Mouse (Mus musculus) fibroblast of lung, adult 2 months (primary cell): Measurements from ENCODE around the gene Cgrrf1.

Experiments used
- DNase-seq: peaks from one replicate; pipeline ENCODE4 v3.0.0-alpha.2; 2011; ENCODE audit warnings: low read depth

Cgrrf1 gene

DNA sequence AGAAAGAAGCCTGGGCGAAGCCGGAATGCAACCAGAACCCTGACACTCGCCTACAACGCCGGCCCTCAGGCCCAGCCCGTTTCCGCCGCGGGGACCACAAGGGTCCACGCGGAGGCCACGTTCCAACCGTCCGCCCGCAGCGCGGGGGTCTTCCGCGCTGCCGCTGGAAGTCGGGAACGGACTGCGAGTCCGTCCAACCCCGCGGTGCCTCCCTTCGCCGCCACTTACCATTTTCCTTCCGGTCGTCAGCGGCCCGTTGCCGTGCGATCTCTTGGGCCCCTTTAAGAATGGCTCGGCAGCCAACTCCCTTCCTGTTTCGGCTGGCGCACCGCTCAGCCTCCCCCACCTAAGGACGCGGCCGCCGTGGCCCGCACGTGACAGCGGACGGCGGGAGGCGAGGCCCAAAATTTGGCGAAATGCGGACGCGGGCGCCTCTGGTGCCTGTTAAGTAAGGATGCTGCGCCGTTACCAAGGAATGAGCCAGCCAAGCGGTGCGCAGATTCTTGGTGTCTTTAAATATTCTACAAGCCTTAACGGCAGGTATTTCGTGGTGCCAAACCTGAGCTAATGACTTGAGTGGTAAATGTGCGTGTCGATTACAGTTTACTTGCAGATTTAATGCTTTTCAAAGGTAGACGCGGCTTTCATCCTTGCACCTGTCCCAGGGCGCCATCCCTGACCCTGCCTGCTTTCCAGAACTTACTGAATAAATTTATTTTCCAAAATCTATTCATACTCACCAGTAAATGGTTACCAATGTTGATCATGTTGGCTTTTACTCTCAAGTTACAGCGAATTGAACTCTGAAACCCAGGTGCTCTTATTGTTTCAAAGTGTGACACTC is 9.8 kb upstream of the Cgrrf1 start, which contains the start of gene Gmfb:
Gene Gmfb (minus strand): TSS at position 370 of the 844 bp plus-strand sequence.
- DNase-seq = peak; percentile 81

DNA sequence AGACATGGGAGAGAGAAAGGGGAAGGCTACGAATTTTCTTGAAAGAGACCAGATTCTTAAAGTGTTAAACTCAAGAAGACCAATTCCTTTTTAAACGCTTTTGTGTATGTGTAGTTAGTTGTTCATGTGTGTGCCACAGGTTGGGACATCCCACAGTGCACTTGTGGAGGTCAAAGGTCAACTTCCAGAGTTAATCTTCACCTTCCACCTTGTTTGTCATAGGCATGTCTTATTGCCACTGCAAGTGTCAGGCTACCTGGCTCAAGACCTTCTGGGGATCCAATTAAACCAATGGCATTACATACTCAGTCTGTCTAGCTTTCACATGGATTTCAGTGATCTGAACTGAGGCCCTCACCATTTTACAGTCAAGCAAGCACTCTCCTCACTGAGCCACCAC is 7.9 kb upstream of the Cgrrf1 start:
- no peak for DNase-seq

DNA sequence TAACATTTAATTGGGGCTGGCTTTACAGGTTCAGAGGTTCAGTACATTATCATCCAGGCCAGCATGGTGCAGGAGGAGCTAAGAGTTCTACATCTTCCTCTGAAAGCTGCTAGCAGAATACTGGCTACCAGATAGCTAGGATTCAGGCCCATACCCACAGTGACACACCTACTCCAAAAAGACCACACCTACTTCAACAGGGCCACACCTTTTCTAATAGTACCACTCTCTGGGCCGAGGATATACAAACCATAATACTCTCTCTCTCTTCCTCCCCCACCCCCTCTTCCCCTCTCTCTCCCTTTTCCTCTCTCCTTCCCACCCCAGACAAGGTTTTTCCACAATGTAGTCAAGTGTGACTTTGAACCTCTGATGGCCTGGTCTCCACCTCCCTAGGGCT is 4.5 kb upstream of the Cgrrf1 start:
- no peak for DNase-seq

DNA sequence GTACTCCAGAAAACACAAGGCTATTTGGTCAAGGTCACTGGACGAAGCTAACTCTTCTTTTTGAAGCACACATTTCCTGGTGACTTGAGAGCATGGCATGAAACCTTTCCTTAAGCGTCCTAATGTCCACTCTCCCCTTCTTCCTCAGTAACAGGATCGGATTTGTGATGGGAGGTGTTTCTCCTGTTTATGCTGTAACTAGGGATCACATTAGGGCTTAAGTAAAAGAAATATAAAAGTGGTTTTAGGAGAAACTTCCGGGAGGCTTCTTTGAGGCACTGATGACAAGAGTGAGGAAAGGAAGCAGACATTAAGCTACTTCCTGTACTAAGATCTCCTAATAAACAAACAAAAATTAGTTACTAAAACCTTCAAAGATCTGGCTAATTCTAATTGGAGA is 630 bp upstream of the Cgrrf1 start:
- DNase-seq = no peak

DNA sequence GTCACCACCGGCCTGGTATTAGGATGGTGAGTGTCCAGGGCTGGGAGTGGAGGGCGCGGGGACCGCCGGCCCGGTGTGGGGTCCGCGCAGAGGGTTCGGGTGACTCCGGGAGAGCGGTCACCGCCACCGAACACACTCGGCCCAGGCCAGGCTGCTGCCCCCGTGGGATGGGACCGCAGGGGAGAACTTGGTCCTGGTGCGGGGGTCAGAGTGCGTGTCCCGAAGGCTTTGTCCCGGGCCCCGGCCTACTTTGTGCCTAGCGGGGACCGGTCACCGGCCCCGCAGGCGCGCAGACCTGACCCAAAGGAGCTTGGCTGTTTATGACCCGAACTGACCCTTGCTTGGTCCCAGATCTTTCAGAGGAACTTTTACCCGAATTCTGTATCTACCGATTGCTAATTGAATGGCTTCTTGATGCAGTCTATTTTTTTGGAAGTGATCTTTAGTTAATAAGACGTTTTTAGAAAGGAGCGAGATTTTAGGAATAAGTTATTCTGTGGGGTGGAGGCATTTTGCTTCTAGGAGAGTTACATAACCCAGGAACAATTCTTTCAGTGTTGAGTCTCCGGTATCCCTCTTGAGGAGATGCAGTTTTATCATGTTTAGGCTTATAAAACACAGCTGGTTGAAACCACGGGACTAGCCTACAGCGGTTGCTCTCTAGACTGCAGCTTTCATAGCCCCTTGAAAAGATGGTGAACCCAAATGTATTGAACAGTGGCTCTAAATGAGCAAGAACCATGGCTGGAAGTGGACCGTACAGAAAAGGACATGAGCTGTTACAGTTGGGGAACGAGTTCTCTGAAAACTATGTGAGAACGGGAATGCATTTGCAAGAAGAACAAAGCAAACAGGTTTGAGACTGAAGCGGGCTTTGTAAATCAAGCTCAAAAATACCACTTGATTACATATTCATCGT is 688 bp downstream of the Cgrrf1 start:
- no peak for DNase-seq

DNA sequence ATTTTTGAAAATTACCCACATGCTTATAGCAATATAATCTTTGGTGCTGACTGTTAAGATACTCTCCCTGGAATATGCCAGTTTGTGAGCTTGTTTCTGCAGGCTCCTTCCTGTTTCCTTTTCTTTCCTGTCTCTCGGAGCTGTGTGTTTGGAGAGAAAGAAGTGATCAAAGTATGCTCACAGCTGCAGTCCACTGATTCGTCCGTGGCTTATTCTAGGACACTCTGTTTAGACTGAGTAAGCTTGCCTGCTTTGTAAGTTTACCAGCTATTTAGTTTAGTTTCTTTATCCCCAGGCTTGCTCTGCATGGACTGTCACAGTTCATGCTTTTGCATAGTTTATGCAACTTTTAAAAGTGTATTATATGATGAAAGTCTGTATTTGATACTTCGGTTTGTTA is 7.4 kb downstream of the Cgrrf1 start:
- DNase-seq = no peak

DNA sequence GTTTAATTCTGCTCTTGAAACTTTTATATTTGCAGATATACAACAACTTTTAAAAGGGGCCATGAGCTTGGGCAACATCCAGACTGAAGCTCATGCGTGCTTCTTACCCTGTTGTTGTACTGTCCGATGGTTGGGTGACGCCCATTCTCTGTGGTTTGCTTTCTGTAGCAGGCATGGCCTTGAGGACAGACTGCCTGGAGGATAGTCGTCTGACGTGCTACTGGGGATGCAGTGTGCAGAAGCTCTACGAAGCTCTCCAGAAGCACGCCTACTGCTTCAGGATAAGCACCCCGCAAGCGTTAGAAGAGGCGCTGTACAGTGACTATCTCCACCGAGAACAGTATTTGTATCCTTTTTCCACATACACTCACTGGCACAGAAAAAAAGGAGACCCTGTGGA is 13.8 kb downstream of the Cgrrf1 start:
- no peak for DNase-seq

DNA sequence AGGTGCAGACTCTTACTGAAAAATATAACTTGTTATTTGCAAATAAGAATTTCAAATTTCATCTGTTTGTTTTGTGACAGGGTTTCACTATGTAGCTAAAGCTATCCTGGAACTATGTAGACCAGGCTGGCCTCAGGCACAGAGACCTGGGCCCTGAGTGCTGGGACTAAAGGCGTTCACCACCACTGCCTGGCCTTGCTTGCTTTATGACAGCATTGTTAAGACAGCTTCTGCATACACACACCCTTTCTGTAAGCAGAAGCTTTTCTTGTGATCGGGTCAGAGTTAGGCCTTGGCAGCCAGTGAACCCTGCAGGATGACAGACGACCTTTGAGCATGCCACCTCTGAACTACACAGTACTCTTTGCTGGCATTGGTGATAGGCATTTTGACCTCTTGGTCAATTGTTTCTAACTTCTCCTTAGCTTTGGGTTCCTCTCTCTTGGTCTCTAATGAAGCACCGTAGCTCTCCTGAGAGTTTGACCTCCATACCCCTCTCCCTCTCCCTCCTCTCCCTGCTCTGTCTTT is 16.2 kb downstream of the Cgrrf1 start:
- no peak for DNase-seq

DNA sequence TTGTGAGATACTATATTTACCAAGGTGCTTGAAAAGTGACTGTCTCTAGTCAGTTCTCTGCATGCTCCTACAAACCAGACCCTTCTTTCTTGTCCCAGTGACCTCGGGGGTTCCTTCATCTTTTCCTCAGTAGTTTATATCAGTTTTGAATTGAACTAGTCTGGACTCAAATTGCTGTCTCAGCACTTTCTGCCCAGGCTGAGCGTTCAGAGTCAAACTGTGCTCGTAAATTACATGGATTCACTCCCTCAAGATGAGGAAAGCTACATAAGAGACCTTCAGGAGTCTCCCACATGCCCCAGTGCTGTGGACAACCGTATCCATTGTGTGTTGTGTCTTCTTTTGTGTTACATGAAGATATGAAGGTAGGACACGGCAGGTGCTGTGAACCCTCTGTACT is 16.8 kb downstream of the Cgrrf1 start:
- DNase-seq = no peak

DNA sequence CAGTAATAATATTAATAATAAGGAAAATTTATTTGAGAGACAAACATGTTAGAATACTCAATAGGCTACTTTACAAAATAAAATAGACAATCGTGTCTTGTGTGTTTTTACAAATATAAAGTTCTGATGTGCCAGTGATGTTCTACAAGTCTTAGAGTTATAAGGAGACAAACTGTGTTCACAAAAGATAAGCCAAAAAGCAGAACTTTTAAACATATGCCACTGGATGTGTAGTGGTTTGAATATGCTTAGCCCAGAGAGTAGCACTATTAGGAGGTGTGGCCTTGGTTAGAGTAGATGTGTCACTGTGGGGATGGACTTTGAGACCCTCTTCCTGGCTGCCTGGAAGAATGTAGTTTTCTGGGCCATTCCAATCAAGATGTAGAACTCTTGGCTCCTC is 17.8 kb downstream of the Cgrrf1 start:
- no peak for DNase-seq

DNA sequence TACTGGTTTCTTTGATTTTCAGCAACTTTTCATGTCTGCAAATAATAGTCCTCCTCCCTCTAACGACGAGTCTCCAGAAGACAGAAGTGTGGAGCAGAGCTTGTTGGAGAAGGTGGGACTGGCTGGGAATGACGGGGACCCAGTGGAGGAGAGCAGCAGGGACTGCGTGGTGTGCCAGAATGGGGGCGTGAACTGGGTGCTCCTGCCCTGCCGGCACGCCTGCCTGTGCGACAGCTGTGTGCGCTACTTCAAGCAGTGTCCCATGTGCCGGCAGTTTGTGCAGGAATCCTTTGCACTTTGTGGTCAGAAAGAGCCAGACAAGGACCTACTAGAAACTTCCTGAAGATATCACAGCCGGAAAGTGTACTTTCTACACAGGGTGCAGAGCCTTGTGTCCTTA is 21.8 kb downstream of the Cgrrf1 start:
- DNase-seq = no peak

DNA sequence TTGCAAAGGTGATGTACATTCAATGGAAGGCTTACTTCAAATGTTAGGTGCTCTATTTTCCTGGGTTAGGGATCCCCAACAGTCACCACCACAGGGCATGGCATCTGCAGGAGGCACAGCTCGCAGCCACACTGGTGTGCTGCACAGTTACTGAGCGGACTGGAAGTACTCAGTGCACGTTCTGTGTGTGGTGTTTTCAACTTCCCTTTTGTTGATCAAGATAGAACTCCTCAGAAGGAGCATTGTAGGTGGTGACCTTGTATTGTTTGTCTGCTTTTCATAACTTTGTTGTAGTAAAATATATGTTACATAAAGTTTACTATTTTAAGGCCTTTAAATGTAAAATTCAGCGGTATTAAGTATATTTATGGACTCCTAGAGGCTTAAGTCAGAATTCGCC is 31.0 kb downstream of the Cgrrf1 start:
- DNase-seq = no peak

DNA sequence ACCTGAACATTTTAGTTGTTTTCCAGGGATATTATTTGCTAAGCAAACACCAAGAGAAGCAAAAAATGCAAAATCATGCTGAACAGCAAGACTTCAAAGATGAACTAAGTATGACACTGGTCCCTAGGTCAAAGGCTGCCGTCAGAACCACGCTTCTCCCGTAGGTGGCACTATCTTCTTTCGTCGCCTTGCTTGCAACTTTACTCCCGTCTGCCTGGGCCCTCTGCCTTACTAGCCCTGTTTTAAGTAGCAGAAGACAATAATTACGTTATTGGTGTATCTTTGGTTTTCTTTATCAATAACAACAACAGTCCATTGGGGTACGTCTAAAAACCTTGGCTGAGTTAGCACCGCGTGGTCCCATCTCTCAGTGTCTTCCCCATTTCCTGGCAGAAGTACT is 49.0 kb downstream of the Cgrrf1 start:
- DNase-seq = peak; percentile 49

DNA sequence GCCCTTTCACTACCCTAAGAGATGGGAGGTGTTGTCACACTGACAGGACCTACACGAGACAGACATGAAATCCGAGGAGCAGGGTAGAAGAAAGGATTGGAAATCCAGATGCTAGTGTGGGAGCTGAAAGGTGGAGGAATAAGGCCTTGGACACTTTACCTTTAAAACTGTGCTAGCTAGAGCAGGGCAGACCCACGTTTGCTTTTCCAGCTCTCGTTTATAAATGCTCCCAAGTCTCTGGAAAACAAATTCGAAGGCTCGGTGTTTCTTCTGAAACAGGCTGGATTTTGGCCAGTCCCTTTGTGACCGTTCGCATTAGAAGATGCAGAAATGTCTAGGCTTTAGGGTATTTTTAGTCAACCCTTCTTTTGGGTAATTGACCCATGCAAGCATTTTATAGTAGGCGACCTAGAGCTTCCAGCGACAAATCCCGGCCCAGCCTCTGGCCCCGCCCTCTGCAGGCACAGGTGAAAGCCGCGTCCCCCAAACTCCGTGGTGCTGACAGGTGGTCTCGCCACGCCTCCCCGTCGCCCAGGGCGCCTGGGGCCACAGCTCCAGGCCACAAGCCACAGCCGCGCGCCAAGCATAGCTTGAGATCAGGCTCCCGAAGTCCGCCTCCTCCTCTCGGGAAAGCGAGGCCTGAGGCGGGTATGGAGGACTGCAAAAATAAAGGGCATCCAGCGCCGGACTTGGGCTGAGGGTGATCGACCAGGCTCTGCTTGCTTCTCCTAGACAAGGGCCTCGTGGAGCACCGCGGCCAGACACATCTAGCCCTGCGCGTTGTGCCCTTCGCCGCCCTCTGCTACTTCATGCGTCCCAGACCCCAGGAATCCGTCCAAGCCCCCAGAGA is 49.9 kb downstream of the Cgrrf1 start:
- no peak for DNase-seq

DNA sequence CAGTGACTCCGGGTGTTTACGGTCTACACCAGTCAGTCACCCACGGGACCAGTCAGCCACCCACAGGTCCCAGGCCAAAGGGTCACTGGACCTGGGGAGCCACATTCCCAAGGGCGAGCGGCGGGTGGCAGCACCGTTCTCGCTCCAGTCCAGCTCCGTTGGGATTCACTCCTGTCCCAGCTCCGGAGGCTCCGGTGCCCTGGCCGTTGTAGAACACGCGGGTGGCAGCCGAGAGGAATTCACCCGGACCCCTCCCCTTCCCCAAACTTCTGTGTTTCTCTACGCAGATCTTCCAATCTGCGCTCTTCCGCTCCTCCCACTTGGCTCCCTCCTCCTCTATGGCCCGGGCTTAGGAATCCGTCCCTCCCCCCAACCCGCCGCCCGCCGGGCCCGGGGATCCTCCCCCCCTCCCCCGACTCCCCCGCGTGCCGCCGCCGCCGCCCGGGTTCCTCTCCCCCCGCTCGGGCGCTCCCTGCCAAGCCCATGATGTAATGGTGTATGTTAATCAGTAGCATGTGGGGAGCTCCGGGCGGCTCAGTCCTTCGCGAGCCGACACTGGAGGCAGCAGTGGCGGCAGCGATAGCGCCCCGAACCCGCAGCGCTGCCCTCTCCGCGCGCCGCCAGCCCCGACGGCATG is 50.6 kb downstream of the Cgrrf1 start, which contains the start of gene Samd4:
Gene Samd4 (plus strand): TSS at position 424 of the 637 bp plus-strand sequence.
- peak; percentile 64 for DNase-seq

DNA sequence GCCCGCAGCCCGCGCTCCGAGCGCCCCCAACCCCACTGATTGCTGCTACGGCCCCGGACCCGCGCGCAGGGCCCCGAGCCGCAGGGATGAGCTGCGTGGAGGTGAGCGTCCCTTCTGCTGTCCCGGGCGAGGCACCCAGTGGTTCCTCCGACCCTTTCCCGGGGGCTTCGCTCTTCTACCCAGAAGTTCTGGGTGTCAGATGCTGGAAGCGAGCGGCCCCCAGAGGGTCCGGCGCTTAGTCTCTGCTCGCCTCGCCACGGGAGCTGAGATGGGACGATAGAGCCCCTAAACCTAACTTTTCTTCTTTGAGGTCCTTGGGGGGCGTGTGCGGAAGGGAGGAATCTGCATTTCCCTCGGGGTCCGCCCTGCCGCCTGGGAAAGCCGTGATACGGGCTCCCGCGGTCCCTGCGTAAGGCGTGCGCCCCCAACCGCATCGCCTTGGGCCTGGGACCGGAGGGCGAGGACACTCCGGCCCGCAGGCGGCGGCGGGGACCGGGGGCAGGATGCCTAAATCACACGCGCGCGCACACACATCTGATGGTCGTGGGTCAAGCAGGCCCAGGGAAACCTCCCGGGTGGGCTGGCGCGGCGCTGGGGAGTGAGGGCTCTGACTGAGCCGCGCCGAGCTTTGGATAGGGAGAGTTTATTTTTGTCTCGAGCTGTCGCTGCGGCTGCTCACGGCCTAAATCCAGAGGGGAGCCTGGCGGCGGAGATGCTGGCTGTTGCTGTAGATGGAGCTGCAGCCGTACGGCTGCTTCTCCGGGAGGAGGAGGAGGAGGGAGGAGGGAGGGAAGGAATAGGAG is 51.3 kb downstream of the Cgrrf1 start:
- DNase-seq = peak; percentile 36

DNA sequence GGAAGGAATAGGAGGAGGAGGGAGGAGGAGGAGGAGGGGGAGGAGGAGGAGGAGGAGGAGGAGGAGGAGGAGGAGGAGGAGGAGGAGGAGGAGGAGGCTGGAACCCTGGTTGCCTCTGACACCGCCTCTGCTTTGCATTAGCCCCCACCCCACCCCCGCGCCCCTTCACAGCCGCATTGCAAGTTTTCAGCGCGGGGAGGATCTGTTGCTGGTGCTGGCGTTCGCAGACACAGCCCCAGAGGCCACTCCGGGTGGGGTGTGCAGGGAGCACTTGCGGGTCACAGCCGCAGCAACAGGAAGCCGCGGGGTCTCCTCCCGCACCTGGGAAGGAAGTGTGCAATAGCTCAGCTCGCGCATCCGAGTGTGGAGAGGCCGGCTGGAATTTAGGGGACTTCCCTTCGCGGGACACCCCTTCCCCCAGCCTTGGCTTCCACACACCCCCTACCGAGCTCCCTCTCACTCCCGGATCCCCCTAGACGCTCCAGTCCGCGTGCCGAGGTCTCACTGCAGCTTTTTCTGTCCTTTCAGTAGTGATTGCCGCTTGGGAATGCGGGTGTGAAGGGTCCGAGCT is 52.0 kb downstream of the Cgrrf1 start:
- no peak for DNase-seq

DNA sequence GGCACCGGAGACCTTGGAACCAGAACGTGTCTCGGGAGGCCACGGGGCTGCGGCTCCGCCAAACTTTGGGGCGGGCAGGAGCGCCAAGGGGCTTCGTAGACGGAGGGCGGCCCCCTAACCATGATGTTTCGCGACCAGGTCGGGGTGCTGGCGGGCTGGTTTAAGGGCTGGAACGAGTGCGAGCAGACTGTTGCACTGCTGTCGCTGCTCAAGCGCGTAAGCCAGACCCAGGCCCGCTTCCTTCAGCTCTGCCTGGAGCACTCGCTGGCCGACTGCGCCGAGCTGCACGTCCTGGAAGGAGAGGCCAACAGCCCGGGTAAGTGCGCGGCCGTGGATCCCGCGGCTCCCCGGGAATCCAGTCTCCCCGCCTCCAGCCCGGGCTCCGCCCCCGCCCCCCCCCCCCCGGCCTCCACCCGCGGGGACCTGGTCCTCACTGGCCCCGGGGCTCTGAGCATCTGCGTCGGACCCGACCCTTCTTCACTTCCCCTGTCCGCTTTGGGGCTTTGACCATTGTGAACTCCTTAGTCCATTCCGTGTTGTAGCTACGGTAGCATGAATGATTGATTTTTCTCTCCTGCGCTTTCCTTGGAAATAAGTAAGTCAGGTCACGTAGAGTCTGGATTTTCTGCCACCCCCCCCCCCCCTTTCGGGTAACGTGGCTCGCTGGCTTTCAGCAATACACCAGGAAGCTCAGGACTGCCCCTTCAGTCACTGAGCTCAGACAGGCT is 52.9 kb downstream of the Cgrrf1 start:
- no peak for DNase-seq

DNA sequence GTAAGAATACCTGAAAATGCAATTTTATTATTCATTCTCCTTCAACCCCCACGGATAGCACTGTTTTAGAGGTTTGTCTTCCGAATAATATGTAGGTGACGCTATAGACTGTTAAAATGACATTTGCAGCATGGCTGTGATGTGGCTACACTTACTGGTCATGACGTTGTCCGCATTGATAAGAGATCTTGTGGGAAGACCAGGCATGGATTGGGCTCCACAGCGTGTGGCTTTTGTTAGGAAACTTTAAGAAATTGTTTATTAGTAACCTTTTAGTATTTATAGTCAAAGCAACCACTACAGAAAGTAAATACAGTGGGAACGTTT is 53.5 kb downstream of the Cgrrf1 start:
- no peak for DNase-seq

DNA sequence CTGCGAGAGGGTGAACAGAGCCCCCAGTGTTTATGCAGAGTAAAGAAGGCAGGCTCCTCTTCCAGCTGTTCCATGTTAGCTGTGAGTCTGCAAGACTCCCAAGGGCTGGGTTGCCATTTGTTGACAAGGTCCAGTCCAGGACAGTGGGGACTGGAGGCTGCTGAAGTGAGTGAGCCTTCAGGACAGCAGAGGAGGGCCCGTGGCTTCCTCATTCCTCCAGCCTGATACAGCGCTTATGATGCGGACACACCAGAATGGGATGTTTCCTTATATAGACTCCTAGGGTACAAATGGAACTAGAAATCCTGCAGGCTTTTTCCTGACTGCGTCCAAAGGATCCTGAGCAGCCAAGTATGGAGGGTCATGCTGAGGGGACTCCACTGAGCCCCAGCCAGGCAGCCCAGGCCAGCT is 54.0 kb downstream of the Cgrrf1 start:
- no peak for DNase-seq
